Mouse (Mus musculus) liver, adult (tissue): ENCODE measurements around the gene Barx2.

ENCODE experiments used
- GATA4 ChIP-seq: IDR thresholded peaks from 2 replicates; pipeline ENCODE4 v1.6.1; 2014; ENCODE audit warnings: mild to moderate bottlenecking, low read length; ENCODE audit not compliant: insufficient replicate concordance

Gene Barx2

DNA sequence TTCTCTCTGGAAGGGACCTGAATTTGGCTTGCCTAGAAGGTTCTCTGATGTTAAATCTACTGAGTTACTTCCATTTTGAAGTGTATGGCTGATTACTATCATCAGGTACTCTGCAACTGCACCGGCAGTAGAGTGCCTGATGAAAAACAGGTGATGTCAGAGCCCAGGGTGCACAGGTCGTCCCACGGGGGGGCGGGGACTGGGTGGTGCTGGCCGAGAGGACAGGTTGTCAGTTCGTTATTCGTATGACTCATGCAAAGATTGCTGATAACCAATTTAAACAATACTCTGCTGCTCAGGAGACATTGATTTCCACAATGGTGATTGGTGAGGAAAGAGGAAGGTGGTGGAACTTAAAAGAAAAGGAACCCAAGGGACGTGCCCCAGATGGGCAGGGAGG, 61.6 kb downstream of the Barx2 start:
- TF ChIP-seq GATA4, result no peak

DNA sequence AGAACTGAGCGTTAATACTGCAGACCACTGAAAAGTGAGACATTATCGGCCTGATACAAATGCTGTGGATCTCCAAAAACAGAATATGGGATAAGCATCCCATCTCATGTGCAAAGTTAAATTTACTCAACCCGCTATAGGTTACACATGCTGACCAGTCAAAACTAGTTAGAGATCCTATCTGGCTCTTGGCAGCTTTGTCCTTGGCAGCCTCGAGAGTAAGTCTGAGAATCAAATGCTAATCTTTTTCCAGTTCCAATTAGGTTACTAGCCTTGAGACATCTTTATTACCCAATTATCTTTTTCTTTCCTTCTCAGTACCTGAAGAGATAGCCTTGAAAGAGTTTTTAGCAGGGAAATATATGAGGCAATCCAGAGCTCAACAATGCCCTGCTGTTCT, 62.6 kb downstream of the Barx2 start:
- no peak for TF ChIP-seq GATA4

GRCm38 (mm10) chr9:31849387-31849786, 63.9 kb downstream of the Barx2 start:
- no peak for TF ChIP-seq GATA4

GRCm38 (mm10) chr9:31844614-31845013, 68.6 kb downstream of the Barx2 start:
- no peak for TF ChIP-seq GATA4

- TF ChIP-seq GATA4, result no peak
Measured at GRCm38 (mm10) chr9:31841108-31841815, 72.0 kb downstream of the Barx2 start.

- no peak for TF ChIP-seq GATA4
Measured at GRCm38 (mm10) chr9:31840571-31840970, 72.7 kb downstream of the Barx2 start.

DNA sequence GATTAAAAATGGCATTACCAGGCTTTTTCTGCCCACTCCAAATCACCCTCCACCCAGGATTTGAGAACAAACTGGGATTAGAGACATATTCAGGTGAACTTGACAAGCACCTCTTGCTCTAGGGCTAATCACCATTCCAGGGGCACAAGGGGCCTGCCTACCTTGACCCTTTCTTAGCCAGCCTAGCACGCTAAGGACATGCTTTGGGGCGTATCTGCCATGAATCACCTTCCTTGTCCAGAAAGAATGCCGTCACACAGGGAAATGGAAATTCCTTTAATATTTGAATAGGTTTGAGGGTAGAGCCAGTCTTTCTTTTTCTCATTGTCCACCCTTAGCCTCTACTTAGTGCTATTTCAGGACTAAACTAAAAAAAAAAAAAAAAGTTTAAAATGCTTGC, 73.2 kb downstream of the Barx2 start:
- no peak for TF ChIP-seq GATA4

DNA sequence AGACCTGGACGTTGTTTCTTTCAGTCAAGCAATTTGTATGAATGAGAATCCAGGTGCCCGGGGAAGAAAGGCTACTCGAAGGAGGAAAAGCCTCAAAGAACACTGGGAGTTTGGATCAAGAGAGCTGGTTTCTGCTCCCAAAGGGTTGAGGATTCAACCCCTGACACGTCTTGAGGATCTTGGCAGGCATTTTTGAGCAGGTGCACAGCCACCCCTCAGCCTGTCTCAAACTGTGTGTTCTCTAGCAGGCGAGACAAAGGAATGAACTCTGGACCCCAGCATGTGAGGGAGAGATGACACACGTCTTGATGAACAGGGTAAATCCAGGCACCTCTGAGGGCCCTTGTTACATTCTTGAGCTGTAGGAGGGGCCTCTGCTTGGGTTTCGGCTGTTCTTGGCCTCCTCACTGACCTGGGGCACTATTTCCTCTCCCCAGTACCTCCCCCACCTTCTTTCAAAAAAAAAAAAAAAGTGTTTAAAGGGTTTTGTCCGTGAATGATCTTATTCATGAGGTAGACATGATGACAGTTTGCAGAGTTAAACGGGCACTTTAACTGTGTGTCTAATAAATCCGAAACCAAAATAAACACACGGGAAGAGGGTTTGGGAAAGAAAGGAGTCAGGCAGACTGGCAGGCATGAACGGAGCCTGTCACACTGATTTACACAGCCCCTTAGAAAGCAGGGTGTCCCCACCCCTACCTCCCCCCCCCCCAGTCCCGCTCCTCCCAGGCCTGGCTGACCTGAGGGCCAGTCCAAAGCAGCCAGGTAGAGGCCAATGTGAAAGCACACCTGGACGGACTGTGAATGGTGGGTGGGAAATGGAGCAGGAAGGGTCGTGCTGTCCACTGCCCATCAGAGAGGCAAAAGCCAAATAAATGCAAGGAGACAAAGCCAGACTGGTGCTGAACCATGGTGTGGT, 73.9 kb downstream of the Barx2 start:
- no peak for TF ChIP-seq GATA4

DNA sequence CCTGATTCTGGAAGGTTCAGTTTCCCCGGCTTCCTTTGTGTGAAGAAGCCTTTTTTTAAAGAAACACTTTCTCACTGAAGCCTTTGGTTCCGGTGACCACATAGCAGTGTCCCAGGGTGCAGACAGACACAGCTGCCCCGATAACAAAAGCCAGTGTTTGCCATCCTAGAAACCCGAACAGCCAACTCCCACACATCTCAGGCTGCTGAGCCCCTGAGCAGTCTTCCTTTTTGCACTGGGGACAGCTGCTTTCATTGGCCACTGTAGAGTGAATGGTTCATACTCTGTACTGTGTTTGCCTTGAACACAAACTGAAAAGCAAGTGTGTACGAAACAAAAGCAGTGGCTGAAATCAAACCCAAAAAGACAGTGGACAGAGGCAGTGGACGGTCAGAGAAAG, 75.2 kb downstream of the Barx2 start:
- no peak for TF ChIP-seq GATA4

- no peak for TF ChIP-seq GATA4
Measured at GRCm38 (mm10) chr9:31808753-31809152, 104.5 kb downstream of the Barx2 start.

DNA sequence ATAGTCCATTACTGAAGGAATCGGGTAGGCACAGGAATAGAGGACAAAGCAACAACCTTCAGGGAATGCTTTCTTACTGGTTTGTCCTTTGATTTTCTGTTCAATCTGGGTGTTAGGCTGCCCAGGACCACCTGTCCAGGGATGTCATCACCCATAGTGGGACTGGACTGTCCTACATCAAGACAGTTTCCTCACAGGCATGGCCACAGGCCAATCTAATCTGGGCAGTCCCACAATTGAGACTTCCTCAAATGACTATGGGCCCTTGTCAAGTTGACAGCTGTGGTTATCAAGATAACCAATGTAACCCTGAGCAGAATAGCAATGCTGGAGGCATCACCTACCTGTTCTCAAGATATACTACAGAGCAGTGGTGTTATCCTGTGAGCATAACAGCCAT, 110.6 kb downstream of the Barx2 start:
- TF ChIP-seq GATA4, result no peak
